Mouse (Mus musculus) heart, postnatal 0 days (tissue): ENCODE results near the gene Klf6.

ENCODE experiments used
- CTCF ChIP-seq: IDR thresholded peaks from 2 replicates; pipeline ENCODE4 v1.5.1; 2016; ENCODE audit warnings: antibody characterized with exemption, control low read depth, low read depth
- EP300 ChIP-seq: IDR thresholded peaks from 2 replicates; pipeline ENCODE4 v1.6.1; 2016; ENCODE audit warnings: antibody characterized with exemption, low read depth

DNA sequence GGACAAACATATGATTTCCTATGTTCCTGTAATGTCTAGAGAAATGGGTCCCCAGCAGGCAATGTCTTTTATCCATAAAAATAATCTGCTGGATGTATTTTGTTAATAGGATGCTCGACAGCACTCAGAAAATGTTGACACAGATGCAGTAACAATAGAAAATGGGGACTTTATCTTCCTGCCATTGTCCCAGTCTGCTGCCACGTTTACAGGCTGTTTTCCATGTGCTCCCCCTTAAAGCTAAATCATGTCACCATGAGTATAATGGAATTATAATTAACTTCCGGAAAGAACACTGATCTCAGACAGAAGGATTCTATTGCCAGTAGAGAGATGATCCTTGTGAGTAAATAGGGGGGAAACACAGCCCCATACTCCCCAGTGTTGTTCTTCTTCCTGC, 42.1 kb upstream of the Klf6 start:
- TF ChIP-seq CTCF (no peak), EP300 (peak; percentile 49; the same call in 1 of the 2 replicates)
